In genomic region chr2:165102920-165103319, GRCm38 (mm10) we compare ENCODE assay signal across 18 mouse cellular contexts. TPM values are rescaled to one million over a fixed set of nuclear protein-coding genes. Genes with fewer than 3 reads are reported as not detected.
"Had no signal": no experiment of that assay in that cellular context is flagged by ENCODE, and none has a peak within 500 bp of the region (broad histone marks: within the 10 kb centered on the region; RNA-seq: fewer than 3 reads in every experiment).

No protein-coding gene starts in this region.

- DNase-seq: kidney, adult 18-20 months; kidney, postnatal 25 days; layer of hippocampus, postnatal 36 days; liver; lung, adult 18-20 months; lung, postnatal 4 days; right cerebral cortex, postnatal 14 days had no signal

- H3K36me3 ChIP-seq: limb, embryonic 12.5 days; midbrain, embryonic 12.5 days had no signal

- H3K27ac ChIP-seq: limb, embryonic 12.5 days; liver, embryonic 14.5 days; midbrain, embryonic 12.5 days; stomach, postnatal 0 days had no signal

- H3K4me2 ChIP-seq: limb, embryonic 12.5 days; midbrain, embryonic 12.5 days had no signal

- ATAC-seq: lung, postnatal 0 days; midbrain, embryonic 16.5 days had no signal

- H3K4me3 ChIP-seq: limb, embryonic 12.5 days; midbrain, embryonic 12.5 days had no signal

RNA-seq across cellular contexts. Expression of gene 1700025C18Rik, which starts 12.4 kb away (rescaled TPM):
- total RNA-seq: layer of hippocampus, postnatal 36 days; left cerebral cortex, postnatal 36 days; megakaryocyte-erythroid progenitor cell, adult 5-6 weeks had no signal
- polyA plus RNA-seq: kidney, embryonic 14.5 days; limb, embryonic 12.5 days; liver, embryonic 14.5 days; lung, postnatal 0 days; midbrain, embryonic 12.5 days; midbrain, embryonic 16.5 days; neural tube, embryonic 14.5 days; small intestine, adult 2 months; stomach, postnatal 0 days had no signal

RNA-seq across cellular contexts. Expression of gene Cd40, which starts 47.5 kb away (rescaled TPM):
- total RNA-seq: megakaryocyte-erythroid progenitor cell, adult 5-6 weeks had no signal
